Mouse (Mus musculus) myocyte (in vitro differentiated cells): Measurements from ENCODE around the gene Ispd.

Experiments
- E2F4 ChIP-seq: IDR thresholded peaks from one replicate; pipeline ENCODE4 v1.6.1; 2011; ENCODE audit warnings: mild to moderate bottlenecking, control low read depth, moderate library complexity; ENCODE audit not compliant: insufficient read depth
- MAX ChIP-seq: IDR thresholded peaks from one replicate; pipeline ENCODE4 v1.6.1; 2011; ENCODE audit warnings: low read depth, mild to moderate bottlenecking, control low read depth
- MYOD1 ChIP-seq, 3 experiments: IDR thresholded peaks; one replicate each; pipeline ENCODE4 v1.6.1; 2011; ENCODE audit warnings: control low read depth in 2 of 3, low read depth in 2 of 3, mild to moderate bottlenecking in 2 of 3, moderate library complexity in 1 of 3; ENCODE audit not compliant: insufficient read length in 2 of 3, control insufficient read depth in 1 of 3
- MYOG ChIP-seq, 3 experiments: IDR thresholded peaks; one replicate each; pipeline ENCODE4 v1.6.1; 2011; ENCODE audit warnings: control low read depth in 2 of 3, low read depth in 2 of 3, mild to moderate bottlenecking in 2 of 3; ENCODE audit not compliant: insufficient read length in 2 of 3, control insufficient read depth in 1 of 3, insufficient read depth in 1 of 3
- POLR2A ChIP-seq: IDR thresholded peaks from one replicate; pipeline ENCODE4 v1.6.1; 2011; ENCODE audit warnings: low read depth, mild to moderate bottlenecking, control low read depth, moderate library complexity; ENCODE audit not compliant: insufficient read length
- POLR2AphosphoS2 ChIP-seq: IDR thresholded peaks from one replicate; pipeline ENCODE4 v1.6.1; 2011; ENCODE audit warnings: low read depth, control low read depth; ENCODE audit not compliant: insufficient read length
- REST ChIP-seq: IDR thresholded peaks from one replicate; pipeline ENCODE4 v1.6.1; 2011; ENCODE audit warnings: mild to moderate bottlenecking, control low read depth, moderate library complexity; ENCODE audit not compliant: insufficient read depth, insufficient read length
- TCF3 ChIP-seq: IDR thresholded peaks from one replicate; pipeline ENCODE4 v1.6.1; 2011; ENCODE audit warnings: low read depth, control low read depth; ENCODE audit not compliant: insufficient read length
- USF1 ChIP-seq: IDR thresholded peaks from one replicate; pipeline ENCODE4 v1.6.1; 2011; ENCODE audit warnings: low read depth, mild to moderate bottlenecking, control low read depth, moderate library complexity

DNA sequence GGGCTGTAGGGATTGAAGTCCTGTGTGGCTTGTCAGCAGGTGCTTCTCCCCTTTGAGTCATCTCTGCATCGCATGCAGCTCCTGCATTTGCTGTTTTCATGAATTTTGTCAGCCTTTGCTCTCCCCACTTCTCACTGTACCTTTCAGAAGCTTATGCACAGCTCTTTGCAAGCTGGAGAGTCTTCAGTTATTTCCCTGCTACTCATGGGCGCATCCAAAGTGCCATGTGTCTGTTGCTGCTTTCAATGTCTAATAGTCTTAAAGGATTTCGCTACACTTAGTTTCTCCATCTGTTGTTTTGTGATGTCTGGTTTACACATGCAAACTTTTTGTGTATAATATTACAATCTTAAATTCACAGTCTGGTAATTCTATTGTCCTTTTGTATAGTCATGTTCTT lies 74.8 kb downstream of the Ispd start:
- TF ChIP-seq POLR2AphosphoS2 (no peak), MYOD1 (IDR thresholded peaks at IDR 0.05; ENCODE audit: control insufficient read depth in 1 of 3, insufficient read length in 2 of 3, low read depth in 2 of 3) (no peak), USF1 (no peak), POLR2A (no peak), MAX (no peak), TCF3 (no peak), E2F4 (no peak), REST (no peak), MYOG (IDR thresholded peaks at IDR 0.05; ENCODE audit: control insufficient read depth in 1 of 3, insufficient read depth in 1 of 3, insufficient read length in 2 of 3, low read depth in 2 of 3) (no peak)
